Mouse (Mus musculus) heart, postnatal 14 days (tissue): Measurements from ENCODE around the gene Mypn. TPM values are rescaled to one million over a fixed set of nuclear protein-coding genes. Genes with fewer than 3 reads are reported as not detected.

Experiments
- DNase-seq, 2 experiments: peaks; one replicate each; pipeline ENCODE4 v3.0.0; 2021 to 2022
- intact Hi-C: fragments of 180-260 bp; cut with DNase I; formaldehyde crosslinking; loops from one replicate; pipeline ENCODE4 v1.15.1; 2025
- long read RNA-seq, 2 experiments: library from polyadenylated mRNA; stranded (forward); transcript quantifications; one replicate each; pipeline ENCODE4 v2.0.0; 2021
- total RNA-seq, 2 experiments: library from RNA; stranded (reverse); gene quantifications; 2 replicates each; pipeline ENCODE4 v1.2.3; 2021

The Mypn gene
- total RNA-seq = 10 to 100 TPM; 82.5 to 90.9 TPM
- long read RNA-seq, experiment 1, full-length matches to known transcripts = 20 of 49 reads
- long read RNA-seq, experiment 1, partial matches to known transcripts = 28 of 49 reads
- long read RNA-seq, experiment 1, other reads (novel, unspliced or antisense) = 1 of 49 reads
- long read RNA-seq, experiment 2, full-length matches to known transcripts = 19 of 42 reads
- long read RNA-seq, experiment 2, partial matches to known transcripts = 20 of 42 reads
- long read RNA-seq, experiment 2, other reads (novel, unspliced or antisense) = 3 of 42 reads

DNA sequence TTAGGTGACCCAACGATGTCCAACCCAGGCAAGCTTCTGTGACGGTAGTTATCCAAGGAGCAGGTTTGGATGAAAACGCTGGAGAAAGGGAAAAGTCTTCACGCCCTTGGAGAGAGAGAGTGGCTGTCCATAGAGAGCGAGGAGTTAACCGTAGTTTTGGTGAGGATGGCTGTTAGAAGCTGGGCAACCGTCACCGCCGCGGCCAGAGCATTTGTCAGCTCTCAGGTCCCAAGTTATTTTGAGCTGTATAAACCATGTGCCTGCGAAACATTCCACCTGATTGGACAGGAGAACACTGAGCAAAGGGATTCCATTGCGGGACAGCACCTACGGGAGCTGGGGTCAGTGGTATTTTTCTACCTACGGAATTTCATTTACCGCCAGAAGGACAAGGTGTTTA is at the start of gene Mypn:
Gene Mypn (minus strand): TSS at position 225 of the 400 bp plus-strand sequence.
- peak; percentile 40 to 41 for DNase-seq
- intact Hi-C loops = loop anchor here (5.0 kb wide), 1 partner anchor 46 kb away; no protein-coding TSS in a partner anchor

DNA sequence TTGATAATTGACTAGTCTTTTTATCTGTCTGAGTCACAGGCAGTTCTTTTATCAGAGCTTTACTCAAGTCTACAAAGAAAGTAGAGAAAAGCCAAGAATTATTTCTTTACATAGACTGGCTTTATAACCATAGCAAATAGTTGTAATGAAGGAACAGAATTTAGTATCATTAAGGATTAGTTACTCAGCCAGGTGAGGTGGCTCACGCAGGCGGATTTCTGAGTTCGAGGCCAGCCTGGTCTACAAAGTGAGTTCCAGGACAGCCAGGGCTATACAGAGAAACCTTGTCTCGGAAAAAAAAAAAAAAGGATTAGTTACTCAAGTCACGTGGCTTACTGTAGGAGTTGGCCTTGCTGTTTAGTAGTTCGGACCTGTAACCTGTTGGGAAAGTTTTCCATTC is 44.7 kb upstream of the Mypn start:
- no peak for DNase-seq
- intact Hi-C loops = no loop called here

DNA sequence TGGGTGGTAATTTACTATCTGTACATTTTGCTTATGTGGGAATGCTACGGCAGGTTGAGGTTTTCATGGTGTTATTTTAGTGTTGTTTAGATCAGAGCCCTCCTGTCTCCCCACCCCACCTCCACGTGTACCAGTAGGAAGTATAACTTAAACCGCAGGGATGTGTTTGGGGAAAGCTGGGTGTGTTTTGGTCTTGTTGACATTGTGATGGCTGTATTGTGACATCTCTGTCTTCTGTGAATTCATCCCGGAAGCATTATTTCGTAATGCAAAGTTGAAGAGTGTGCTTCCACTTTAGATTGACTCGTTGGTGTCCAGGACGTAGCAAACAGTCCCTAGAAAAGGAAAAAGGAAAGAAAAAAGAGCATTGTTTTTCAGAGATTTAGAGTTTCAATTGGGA is 43.7 kb upstream of the Mypn start:
- intact Hi-C loops = no loop called here
- no peak for DNase-seq

- intact Hi-C loops = no loop called here
- no peak for DNase-seq
These were observed 42.1 kb upstream of the Mypn start for GRCm38 (mm10) chr10:63245846-63246245.

DNA sequence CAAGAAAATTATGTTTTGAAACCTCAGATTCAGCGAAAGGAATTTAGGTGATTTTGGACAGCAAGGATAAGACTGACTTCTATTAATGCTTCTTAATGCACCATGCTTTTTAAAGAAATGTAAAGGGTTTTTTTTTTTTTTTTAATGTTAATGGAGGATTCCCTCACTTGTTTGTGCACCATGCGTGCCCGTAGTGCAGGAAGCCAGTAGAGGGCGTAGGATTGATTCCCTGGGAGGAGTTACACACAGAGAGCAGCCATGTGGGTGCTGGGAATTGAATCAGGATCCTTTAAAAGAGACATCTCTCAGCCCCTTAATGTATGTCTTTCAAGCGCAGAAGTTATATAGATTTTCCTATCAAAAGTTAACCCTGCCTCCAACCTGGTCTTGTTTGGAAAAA is 41.0 kb upstream of the Mypn start:
- peak in 1 of 2 experiments; percentile 30 for DNase-seq

DNA sequence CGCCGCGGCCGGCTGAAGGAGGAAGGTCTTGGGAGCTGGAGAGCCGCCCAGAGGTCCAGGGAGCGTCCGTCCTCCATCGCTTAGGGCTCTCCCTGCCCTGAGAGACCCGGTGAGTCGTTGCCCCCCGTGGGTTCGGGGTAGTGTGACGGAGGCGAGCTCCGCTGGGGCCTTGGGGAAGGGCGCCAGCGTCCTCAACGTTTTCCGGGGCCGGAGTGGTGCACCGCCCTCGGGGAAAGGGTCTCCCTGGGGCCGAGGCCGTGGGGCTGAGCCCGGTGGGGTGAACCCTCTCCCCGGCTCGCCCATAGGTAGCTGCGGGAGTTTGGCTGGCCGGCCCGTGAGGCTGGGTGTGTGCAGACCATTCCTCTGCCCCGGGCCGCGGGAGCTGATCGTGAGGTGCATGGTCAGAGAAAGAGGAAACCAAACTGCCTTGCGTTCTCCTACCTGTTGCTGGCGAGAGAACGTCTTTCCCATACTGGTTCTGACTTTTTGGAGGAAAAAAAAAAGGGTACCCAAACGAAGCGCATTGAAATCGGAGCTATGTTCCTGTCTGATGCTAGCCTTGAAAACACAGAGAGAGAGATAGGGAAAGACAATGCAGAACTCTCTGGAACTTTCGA is 40.4 kb upstream of the Mypn start:
- DNase-seq = no peak
- intact Hi-C loops = loop anchor here (5.0 kb wide), 1 partner anchor 222 kb away; the partner anchor contains the start of genes Hnrnph3 and Pbld2

More for the DNA sequence above, 41.0 kb upstream of the Mypn start:
- intact Hi-C loops = loop anchor here (5.0 kb wide), 1 partner anchor 222 kb away; the partner anchor contains the start of genes Hnrnph3 and Pbld2

DNA sequence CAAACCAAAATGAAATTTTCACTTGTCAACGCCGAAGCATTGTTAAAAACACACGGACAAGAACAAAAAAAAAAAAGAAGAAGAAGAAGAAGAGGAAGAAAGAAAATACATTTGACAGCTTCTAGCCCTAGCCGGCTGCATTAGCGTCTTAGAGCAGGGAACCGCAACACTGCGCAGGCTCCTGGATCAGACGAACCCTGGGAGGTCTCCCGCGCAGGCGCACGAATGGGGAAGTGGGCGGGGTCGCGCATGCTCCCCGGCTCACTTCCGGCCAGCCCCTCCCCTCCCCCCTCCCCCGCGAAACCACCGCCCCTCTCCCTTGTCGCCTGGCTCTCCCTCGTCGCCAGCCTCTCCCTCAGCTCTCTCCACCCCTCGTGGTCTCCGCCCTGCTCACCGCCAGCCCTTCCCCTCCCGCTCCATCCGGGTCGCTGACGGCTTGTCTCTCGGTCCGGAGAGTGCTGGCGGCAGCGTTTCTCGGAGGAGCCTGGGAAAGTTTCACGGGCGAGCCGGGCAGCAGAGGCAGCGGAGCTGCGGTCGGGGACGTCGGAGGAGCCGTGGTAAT is 39.8 kb upstream of the Mypn start, which contains the start of gene Herc4:
Gene Herc4 (plus strand): TSS at position 318 of the 562 bp plus-strand sequence.
- intact Hi-C loops = loop anchor here (5.0 kb wide), 1 partner anchor 221 kb away; the partner anchor contains the start of genes Hnrnph3 and Pbld2
- DNase-seq = peak; percentile 96 to 97

DNA sequence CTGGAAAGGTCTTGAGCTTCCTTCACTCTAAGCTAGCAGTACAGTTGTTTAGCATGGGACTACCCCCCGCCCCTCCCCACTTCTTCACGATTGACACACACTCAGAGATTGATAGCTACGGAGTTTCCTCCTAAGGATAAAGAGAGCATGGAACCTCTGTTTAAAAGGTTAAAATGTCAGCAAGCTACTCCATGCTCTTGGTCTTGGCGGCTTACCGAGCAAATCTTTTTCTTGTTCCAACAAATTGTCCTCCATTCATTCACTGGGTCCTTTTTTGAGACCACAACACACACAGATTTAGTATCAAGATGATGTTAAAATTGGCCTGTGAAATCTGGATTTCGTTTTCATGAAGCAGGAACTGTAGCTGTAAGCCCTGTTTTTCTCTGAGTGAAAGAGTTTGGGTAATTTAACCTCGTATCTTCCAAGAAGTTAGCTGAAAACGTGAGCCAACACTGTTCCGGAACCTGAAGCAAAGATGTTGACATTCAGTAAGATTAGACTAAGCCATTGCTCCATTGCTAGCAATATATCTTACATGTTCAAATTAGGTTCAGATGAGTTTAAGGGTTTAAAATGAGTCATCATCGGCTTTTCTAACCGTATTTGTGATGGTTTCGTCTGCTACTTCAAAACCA is 39.2 kb upstream of the Mypn start:
- intact Hi-C loops = loop anchor here (5.0 kb wide), 1 partner anchor 221 kb away; the partner anchor contains the start of genes Hnrnph3 and Pbld2
- DNase-seq = no peak

DNA sequence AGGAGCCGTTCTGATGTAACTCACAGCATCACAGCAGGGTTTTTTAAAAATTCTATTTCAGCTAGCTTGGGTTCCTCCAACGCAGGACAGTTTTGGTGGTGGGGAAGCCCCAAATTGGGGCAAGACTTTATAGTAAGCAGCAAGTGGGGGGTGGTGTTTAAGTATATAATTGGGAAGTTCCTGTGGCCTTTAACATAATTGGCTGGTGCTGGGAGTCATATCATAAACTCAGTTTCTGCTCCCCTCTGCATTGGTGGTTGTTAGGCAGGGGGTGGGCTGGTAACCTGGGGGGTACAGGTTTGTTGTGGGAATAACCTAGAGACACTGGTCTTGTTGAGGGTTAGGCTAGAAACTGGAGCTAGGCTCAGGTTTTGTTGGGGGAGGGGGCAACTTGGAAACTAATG is 37.1 kb upstream of the Mypn start:
- no peak for DNase-seq
- intact Hi-C loops = loop anchor here (5.0 kb wide), 1 partner anchor 219 kb away; the partner anchor contains the start of genes Hnrnph3 and Pbld2

DNA sequence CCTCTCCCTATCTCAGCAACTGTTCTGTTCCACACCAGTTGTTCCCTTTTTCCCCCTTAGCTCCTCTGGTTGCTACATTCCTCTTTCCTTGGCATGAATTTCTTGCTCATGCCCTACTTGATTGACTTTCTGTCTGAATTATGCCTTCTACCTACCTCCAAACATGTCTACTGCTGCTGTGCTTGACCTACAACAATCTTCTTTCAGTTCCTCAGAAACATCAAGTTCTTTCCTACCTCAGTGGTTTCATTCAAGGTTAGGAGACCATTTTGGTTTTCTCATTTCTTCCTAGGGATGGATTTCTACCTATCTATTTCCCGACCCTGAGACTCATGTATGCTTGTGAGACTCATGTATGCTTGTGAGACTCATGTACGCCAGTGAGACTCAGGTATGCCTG is 36.1 kb upstream of the Mypn start:
- DNase-seq = no peak
- intact Hi-C loops = loop anchor here (5.0 kb wide), 1 partner anchor 218 kb away; the partner anchor contains the start of genes Hnrnph3 and Pbld2

DNA sequence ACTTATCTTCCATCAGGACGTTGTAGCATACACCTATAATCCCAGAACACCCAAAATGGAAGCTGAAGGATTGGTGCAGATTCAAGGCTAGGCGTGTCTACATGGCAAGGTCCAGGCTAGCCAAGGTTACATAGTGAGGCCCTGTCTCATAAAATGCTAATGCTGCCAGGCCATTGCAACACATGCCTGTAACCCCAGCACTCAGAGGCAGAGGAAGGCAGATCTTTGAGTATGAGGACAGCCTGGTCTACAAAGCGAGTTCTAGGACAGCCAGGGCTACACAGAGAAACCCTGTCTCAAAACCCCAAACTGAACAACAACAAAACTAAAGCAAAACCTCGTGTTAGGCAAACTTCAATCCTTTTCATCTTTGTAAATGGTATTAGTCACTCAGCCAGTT is 34.3 kb upstream of the Mypn start:
- intact Hi-C loops = no loop called here
- no peak for DNase-seq

- no peak for DNase-seq
- intact Hi-C loops = no loop called here
These were observed 33.5 kb upstream of the Mypn start for GRCm38 (mm10) chr10:63237206-63237605.

DNA sequence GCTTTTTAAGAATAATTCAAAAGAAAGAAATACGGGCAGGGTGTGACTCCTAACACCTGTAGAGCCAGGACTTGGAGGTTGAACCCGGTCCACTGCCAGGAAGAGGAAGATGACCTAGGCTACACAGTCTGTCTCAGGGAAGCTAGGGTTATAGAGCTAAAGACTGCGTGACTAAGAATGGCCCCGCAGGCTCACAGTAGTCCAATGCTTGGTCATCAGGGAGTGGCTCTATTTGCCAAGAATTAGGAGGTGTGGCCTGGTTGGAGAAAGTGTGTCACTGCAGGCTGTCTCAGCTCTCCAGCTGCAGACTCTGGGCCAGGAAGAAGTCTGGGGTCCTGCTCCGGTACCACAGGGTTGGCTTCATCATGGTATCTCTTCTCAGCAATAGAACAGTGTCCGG is 32.9 kb upstream of the Mypn start:
- DNase-seq = no peak
- intact Hi-C loops = no loop called here

- DNase-seq = no peak
- intact Hi-C loops = no loop called here
These were observed 32.1 kb upstream of the Mypn start for GRCm38 (mm10) chr10:63235889-63236288.

DNA sequence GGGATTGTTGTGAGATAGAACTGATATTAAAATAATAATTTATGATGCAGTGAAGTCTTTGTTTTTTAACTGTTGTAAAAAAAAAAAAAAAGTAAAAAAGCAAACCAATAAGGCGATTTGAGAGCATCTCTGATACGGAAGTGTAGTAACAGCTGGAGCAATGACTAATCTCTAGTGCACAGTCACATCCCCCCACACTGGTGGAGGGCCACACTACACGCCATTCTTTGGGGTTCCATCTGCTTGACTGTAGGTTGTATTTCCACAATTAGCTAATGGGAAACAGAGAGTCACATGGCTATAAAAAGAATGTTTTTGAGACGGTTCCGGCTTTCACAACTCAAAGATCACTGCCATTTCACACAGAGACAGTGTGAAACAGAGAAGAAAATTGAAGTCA is 30.4 kb upstream of the Mypn start:
- intact Hi-C loops = no loop called here
- no peak for DNase-seq

DNA sequence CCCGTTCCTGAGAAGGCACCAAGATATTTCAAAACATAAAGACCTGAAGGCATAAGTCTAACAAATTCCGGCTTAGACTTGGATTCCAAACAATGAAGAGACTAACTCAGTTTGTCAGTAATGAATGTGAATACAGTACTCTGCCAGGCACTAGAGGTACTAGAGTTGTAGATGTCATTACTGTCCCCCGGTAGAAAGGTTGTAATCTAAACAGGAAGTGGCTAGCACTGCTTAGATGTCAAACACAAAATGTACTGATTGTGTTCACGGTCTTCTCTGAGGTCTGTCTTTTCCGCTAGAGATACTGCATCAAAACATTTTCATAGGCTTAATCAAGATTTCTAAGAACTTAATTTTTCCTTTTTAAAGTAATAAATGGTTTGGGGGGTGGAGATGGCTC is 27.9 kb upstream of the Mypn start:
- no peak for DNase-seq
- intact Hi-C loops = no loop called here

DNA sequence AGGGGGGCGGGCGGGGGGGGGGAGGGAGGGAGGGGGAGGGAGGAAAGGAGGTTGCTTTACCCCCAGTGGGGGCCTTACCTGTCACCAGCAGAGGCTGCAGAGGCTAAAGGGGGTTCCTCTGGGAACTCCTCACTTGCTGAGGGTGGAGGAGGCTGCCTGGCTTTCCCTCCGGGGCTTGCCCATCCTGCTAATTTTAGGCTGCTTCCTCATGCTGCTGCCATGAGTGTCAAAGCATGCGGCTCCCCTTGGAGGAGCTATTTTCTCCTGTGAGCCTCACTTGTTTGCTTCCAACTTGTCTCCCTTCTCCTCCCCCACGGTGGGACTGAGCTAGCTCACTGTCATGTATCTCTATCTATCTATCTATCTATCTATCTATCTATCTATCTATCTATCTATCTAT is 27.1 kb upstream of the Mypn start:
- intact Hi-C loops = no loop called here
- peak; percentile 14 to 33 for DNase-seq

DNA sequence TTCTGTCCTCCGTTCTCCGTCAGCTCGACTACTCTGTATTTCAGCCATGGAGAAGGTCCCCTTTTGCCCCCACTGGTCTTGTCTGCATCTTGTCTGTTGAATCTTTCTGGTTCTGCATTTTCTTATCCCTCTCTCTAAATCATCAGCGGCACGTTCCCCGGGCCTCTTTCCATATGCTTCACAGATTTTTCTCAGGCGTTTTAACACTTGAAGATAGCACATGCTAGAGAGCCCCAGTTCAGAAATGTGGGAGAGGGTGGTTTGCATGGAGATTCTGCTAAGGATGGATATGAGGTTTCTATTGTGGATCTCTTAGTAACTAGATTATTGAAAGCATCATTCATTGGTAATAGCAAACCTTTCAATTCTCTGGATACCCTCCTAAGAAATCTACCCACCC is 26.5 kb upstream of the Mypn start:
- intact Hi-C loops = no loop called here
- DNase-seq = no peak

DNA sequence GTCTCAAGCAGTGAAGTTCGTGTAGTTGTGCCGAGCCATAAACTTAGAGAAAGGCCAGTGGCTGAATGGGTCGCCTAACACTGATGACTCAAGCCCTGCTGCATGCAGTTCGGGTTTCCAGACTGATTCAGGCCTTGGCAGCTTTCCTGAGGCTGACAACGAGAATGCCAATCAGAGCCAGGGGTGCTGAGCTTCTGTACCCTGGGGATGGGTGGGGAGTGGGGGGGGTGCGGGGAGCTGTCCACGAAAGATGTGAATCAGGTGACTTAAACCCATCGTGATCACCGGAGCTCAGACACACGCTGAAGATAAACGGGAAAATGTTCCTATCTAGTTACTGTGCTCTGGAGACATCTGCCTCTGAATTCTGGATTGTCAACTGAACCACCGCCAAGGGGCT is 20.6 kb upstream of the Mypn start:
- DNase-seq = peak in 1 of 2 experiments; percentile 8
- intact Hi-C loops = no loop called here

DNA sequence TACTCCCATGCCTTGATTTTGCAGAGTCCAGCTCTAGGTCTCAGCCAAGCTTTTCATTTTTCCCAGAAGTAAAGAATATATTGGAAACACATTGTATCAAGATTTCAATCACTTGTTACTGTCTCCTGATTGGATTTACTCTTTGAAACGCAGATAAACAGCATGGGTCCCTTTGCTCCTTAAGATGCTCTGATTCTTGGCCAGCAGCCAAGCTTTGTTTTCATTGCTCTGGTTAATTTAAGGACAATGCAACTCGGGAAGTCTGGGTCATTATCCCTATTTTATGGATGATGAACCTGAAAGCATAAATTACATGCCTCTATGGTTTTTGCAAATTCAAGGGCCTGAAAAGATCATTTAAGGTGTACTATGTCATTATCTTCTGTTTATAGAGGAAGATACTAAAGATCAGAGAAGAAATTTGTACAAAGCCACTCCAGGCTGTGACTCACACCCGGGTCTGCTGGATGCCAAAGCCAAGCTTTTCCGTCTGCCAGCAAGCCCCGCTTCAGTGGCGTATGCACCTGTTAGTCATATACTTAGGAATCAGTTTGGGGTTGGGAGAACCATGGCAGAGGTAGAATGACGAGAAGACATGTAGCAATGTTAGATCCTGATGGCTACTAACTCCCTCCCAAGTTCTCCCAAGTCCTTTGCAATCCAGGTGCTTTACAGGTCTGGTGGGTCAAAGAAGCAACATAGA is 17.5 kb upstream of the Mypn start:
- intact Hi-C loops = no loop called here
- peak in 1 of 2 experiments; percentile 9 for DNase-seq
